Mouse (Mus musculus): Measurements from ENCODE around the gene Arfgap3.
"Not testable (repeated sequence)": the region's sequence is repeated elsewhere in the genome, so short reads cannot be mapped to it uniquely, and the experiment has no call there.

Arfgap3 gene

DNA sequence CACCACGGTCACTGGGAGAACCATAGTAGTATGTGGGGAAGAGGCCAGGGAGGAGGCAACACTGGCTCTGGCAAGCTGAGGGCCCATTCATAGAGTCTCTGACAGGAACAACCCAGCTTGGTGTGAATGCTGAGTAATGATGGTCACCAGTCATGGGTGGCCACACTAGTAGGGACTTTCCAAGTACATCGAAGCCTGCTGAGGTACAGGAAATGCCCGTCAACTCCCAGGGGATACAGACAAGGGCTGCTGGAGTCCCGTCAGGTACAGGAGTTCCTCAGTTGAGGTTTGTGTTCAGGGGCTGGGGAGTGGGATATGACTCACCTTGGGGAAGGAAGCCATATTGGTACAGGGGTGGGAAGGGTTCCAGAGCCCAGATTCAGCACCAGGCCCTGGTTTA is 54.0 kb downstream of the Arfgap3 start:
- DNase-seq (ENCODE audit: extremely low spot score, low spot score) = no peak

DNA sequence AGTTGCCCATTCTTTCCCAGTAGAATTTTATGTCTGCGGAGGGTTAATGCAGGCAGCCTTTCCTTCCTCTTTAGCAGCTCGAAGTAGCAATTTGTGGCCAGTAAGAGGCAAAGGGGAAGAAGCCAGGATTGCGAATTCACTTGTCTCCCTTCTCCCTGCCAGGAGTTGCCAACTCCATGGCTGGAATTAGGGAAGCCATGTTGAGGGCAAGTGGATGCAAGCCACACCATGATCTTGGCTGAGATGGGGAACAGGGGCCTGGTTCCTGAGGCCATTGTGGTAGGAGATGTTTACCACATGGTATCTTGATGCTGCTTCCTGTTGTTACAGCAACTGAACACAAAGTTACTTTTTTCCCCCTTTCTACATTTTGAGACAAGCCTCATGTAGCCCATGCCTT is 55.1 kb downstream of the Arfgap3 start:
- DNase-seq (ENCODE audit: extremely low spot score, low spot score) = no peak

DNA sequence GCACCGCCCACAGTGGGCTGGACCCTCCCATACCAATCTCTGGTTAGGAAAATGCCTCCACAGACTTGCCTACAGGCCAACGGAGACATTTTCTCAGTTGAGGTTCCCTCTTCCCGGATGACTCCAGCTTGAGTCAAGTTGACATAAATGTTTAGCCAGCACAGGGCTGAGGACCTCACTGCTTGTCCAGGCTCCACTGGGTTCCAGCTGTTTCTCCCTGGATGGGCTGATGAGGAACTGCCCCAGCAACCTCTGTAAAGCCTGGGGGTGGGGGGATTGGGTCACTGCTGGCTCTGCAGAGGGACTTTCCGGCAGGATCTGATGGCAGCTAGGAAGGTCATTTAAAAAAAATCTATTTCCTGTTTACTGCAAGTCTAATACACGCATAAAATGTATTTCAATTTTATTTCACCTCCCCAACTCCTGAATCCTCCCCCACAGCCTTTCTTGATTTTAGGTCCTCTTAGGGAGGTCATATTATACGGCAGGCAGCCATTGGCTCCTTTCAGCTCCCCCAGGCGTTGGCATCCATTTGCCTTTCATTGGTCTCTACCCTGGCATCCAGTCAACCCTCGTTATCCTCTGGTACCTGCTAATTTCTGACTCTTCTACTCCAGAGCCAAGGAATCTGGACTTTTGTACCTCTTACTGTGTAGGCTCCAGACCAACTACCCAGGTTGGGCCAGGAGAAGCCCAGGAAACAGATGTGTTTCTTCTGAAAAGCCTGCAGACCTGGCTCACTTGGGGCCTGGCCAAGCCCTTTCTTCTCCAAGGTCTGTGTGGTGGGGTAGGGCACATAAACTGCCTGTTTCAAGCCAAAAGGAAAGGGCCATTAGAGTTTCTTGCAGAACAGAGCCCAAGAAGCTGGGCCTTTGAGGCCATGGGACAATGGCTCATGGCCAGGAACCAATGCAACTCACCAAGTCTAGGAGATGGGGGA is 56.1 kb downstream of the Arfgap3 start:
- DNase-seq (ENCODE audit: extremely low spot score, low spot score) = no peak

DNA sequence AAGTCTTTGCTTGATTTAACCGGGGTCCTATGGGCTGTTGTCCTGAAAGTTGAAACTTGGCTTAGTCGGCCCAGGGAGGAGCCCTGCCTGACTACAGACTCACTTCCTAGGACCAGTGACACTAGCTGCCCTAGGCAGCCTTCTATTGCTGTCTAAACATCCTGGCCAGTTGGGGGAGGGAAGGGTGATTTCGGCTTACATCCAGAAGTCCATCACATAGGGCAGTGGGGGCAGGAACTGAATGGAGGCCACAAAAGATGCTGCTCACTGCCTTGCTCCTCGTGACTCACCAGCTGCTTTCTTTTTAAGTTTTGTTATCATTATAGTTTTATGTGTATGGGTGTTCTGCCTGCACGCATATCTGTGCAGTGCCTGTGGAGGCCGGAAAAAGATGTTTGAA is 56.9 kb downstream of the Arfgap3 start:
- no peak for DNase-seq (ENCODE audit: extremely low spot score, low spot score)

DNA sequence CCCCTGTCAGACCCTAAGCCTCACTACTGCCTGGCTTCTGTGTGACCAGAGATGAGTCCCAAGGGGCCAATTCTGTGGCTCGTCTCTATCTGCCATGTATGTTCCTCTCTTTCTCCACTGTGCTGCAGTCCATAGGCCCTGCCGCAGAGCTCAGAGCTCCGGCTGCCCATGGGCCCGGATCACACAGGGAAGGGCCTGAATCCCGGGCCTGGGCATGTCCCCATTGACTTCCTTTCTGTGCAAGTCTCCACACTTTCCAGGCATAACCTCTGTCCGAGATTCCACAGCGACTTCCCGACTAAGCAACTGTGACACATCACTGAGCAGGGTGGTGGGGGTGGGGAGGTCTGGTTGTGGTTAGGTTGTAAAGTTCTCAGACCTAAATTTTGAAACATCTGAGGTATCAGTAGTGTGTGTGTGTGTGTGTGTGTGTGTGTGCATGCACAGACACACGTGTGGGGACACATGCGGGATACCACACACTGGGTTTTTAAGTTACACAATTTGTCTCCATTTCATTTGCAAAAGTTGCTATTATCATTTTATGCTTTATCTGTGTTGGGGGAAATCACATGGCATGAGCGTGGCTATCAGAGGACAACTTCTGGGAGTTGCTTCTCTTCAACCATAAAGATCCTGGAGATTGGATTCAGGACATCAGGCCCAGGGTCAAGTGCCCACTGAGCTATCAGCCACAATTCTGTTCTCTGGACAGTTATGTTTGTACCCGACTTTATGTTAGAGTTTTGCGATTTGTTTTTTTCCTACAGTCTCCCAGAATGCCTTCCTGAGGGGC is 57.6 kb downstream of the Arfgap3 start:
- DNase-seq (ENCODE audit: extremely low spot score, low spot score) = no peak

DNA sequence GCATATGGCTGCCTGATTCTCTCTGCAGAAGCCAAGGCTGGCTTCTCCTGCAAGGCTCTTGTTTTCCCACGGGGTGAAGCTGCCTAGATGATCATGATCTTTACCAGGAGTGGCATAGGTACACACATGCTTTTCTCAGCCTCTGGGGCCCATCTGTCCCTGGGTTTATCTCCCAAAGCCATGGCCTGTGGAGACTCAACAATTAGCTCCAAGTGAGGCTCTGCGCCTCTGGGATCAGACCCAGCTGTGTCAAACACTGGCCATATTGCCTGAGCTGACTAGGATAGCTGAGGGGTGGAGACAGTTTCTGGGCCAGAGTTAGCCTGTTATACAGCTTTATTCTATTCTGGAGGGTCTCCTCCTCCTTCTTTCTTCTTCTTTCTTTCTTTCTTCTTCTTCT is 59.1 kb downstream of the Arfgap3 start:
- DNase-seq (ENCODE audit: extremely low spot score, low spot score) = no peak

DNA sequence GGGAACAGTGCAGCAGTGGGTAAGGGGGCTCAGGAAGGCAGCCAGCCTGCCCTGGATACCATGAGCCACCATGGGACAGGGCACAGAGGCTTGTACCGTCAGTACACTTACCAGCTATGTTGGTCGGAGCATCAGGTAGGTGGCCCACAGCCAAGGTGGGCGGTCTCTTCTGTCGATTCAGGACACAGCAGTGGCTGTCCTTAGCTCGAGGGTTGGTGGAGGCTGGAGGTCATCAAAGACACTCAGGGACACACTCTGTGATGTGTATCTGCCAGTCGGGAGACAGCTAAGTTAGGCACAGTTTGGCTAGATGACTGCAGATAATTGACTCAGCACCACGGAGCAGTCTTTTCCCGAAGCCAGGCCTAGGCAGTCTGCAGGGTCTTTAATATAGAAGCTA is 65.2 kb downstream of the Arfgap3 start:
- DNase-seq (ENCODE audit: extremely low spot score, low spot score) = no peak

DNA sequence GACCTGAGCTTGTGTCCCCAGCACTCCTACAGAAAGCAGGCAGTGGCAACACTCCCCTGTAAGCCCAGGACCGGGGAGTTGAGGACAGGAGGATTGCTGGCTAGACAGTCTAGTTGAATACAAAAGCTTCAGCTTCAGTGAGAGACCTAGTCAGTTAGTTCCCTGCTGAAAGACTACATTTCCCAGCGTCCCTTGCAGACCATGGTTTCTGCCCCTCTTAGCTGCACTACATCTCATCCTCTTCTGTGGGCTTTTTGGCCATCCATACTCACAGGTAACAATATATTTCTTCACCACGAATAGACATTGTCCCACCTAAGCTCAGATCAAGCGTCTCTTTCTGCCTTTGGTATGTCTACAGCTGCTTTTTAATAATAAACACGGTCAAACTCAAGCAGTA is 67.7 kb downstream of the Arfgap3 start:
- no peak for DNase-seq (ENCODE audit: extremely low spot score, low spot score)

DNA sequence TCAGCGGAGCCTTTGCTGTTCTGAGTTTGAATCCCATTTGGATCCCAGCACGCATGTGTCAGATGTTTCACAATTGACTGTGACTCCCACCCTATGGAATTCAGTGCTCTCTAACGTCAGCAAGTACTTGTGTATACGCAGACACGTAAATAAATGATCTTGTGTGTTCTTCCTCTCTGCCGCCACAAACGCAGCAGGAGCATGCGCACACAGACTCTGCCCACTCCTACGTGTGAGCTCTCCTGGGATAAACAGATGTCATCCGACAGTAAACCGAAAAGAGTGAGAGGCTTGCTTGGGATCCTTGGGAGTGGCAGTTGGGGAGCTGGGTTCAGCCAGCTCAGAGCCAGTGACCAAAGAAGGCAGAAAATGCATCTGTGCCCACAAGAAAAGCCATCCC is 68.7 kb downstream of the Arfgap3 start:
- DNase-seq (ENCODE audit: extremely low spot score, low spot score) = no peak

DNA sequence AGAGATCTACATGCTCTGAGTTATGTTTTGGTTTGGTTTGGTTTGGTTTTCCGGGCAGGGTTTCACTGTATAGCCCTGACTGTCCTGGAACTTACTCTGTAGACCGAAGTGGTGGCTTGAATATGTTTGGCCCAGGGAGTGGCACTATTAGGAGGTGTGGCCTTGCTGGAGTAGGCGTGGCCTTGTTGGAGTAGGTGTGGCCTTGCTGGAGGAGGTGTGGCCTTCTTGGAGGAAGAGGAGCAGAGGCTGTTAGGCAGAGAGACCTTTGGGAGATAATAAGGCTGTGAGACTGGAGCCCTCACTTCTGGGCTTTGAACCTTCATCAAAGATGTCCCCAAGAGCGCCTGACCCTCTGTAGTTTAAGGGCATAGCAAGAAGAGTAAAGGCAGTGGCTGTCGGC is 71.5 kb downstream of the Arfgap3 start:
- no peak for DNase-seq (ENCODE audit: extremely low spot score, low spot score)

DNA sequence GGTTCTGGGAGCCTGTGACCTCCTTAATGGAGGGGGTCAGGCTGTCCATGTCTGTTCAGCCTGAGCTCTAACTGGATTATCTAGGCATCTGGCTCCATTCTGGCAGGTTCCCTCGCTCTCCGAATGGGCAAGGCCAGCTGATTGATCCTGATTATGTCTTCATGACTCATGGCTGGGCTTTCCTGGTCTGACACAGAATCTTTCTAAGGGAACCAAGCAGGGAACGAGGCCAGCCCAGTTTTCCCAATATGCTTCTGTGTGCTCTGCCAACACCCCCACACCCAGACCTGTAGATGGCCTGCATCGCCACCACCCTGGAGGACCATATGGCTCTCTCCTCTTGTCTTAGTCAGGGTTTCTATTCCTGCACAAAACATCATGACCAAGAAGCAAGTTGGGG is 72.6 kb downstream of the Arfgap3 start:
- no peak for DNase-seq (ENCODE audit: extremely low spot score, low spot score)

DNA sequence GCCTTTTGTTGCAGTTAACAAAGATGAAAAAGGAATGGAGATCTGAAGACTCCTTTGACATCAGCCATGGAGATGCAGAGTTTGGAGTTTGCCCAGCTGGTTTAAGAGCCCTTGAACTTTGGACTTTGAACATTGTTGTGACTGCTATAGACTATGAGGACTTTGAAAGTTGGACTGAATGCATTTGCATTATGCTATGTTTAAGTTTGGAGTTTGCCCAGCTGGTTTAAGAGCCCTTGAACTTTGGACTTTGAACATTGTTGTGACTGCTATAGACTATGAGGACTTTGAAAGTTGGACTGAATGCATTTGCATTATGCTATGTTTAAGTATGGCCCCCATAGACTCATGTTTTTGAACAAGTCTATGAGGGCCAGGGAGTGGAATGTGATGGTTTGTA is 75.8 kb downstream of the Arfgap3 start:
- DNase-seq (ENCODE audit: extremely low spot score, low spot score) = not testable (repeated sequence)

DNA sequence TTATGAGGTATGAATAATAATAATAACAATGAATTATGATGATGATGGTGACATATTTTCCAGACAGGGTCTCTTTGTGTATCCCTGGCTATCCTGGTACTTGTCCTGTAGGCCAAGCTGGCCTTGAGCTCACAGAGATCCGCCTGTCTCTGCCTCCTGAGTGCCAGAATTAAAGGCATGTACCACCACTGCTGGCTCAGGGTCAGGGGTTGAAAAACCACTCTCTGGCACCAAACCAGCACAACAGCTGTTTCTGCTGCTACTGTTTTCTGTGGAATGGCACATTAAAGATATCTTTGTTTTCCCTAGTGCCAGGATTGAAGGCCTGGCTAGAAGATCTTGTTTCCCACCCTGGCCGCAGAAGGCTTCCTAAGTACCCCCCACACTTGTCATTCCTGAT is 77.0 kb downstream of the Arfgap3 start:
- no peak for DNase-seq (ENCODE audit: extremely low spot score, low spot score)

DNA sequence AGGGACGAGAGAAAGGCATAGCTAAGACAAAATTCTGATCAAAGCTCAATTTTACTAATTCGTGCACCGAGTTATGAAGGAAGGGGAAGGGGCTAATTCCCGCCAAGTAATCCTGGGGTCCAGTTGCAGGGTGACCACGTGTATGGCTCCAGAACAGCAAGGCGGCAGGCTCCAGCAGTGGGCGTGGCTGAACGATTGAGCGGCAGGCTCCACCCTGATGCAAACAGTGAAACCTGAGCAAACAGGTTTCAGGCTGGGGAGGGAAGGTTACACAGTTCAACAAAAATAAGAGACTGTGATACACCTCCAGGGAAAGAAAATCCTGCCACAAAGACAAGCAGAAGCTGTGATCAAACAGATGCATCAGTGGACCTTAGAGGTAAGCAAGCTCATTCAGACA is 78.8 kb downstream of the Arfgap3 start:
- DNase-seq (ENCODE audit: extremely low spot score, low spot score) = not testable (repeated sequence)

DNA sequence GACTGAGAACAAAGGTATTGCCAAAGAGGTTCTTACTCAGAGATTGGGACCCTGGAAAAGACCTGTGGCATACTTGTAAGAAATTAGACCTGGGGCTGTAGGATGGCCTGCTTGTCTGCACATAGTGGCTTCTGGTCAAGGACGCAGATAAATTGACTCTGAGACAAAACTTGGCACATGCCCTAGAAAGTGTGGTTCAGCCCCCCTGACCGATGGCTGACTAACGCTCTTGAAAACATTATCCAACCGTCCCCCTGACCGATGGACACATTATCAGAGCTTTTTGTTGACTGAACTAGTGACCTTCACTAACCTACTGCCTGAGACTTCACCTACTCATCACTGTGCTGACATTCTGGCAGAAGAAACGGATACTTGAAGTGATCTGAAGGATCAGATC is 80.1 kb downstream of the Arfgap3 start:
- DNase-seq (ENCODE audit: extremely low spot score, low spot score) = not testable (repeated sequence)

DNA sequence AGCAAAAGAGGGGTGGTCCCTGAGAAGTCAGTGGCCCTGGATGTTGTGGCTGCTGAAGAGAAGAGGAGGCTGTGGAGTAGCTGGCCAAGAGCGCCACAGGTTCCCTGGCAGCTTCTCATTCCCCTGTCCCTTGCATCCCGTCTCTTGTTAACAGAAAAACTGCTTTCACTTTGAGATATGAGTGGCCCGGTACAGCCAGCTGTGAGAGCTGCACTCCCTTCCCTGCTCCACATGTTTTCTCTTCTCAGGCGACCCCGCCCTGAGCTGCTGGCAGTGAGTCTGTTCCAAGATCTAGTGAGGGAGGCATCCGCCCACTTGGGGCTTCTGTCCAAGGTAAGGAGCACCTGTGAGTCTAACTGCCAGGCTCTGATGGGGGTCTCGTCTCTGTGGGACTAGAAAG is 81.6 kb downstream of the Arfgap3 start:
- DNase-seq (ENCODE audit: extremely low spot score, low spot score) = not testable (repeated sequence)

DNA sequence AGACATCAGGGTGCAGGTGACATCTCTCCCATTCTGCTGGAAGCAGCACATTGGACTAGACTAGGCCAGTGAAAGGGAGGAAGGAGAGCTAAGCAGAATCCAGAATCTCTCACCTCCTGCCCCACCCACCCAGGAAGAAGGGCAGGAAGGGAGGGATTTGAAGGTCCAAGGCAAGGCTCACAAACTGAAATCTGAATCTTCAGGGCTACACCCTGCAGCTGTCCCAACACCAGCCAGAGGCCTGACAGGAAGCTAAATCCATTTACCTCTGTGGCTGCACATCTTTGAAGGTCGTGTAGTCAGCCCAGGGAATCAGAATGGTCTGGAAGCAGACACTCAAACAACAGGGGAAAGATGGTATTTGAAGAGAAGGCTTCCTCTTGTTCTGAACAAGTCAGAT is 84.8 kb downstream of the Arfgap3 start:
- DNase-seq (ENCODE audit: extremely low spot score, low spot score) = no peak

DNA sequence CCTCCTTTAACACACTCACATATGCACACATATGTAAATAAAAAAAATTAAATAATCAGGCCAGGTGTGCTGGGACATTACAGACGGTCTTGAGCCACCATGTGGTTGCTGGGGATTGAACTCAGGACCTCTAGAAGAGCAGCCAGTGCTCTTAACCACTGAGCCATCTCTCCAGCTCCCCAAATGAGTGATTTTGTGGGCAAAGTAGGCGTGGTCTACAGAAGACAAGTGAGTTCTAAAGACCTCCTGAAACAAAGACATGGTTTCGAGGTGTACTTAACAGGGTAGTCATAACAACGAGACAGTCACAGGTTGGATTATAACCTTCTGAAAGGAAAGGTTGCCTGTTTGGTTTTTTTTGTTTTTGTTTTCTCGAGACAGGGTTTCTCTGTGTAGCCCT is 86.6 kb downstream of the Arfgap3 start:
- DNase-seq (ENCODE audit: extremely low spot score, low spot score) = no peak

DNA sequence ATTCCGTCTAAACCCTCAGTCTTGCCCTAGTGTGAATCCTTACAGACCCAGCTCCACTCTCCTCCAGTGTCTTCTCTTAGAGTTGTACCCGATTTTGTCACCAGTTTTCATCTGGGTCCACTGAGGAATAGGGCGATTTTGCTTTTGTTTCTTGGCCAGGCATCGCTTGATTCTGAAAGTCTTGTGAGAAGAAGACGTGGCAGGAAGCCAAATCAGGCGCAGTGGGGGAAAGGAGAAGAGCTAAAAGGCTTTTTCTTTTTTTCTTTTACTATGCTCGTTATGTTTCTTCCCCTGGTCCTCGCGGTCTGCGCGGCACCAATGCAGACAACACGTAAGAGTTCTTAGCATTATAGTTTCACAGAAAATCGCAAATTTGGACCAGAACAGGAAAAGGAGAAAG is 92.1 kb downstream of the Arfgap3 start:
- DNase-seq (ENCODE audit: extremely low spot score, low spot score) = no peak

DNA sequence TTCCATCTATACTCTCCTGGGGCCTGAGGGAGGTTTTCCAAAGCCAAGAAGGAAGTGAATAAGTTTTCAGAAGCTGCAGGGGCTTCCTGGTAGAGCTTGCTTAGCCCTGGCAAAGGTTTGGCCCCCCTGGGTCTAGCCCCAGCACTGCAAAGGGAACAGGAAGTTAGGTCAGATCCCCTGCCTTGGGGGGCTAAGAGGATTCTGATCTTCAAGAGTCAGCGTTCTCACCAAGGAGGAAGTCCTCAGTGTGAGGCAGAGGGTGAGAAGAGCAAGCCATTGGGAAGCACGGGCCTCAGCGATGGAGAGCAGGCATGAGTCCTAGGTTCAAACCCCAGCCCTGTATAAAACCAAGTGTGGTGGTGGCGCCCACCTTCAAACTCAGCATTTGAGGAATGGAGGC is 93.6 kb downstream of the Arfgap3 start:
- no peak for DNase-seq (ENCODE audit: extremely low spot score, low spot score)

DNA sequence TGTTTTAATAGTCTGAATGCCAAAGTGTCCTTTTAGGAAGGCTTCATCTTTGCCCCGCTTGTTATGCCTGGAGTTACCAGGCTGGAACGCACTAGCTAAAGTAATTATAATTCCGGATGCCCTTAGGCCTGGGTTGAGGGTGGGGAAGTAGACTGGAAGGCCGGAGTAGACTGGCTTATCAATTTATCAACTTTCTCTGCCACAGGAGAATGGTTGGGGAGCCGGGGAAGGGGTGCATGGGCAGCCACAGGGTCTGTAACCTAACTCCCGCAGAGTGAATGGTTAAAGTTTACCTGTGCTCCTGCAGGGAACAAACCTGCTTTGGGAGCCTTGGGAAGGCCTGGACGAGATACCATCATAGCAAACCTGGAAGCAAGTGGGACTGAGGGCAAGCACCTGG is 94.1 kb downstream of the Arfgap3 start:
- no peak for DNase-seq (ENCODE audit: extremely low spot score, low spot score)

DNA sequence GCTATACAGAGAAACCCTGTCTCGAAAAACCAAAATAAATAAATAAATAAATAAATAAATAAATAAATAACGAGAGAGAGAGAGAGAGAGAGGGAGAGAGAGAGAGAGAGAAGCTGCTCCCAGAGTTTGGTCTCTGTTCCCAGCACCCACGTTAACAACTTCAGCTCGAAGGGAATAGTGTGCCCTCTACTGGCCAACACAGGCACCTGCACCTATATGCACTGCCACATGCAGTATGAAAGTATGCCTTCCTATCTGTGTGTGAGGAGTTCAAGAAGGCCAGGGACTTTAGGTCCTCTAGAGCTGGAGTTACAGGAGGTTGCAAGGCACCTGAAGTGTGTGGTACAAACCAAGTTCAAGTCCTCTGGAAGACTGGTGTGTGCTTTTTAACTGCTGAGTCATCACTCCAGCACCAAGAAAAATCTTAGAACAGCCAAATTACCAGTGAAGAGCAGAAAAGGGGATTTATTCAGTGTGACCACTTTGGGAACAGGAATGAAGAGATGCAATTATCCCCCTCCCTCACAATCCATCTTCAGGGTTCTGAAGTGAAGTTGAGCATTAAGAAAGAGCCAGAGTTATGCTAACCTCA is 94.8 kb downstream of the Arfgap3 start:
- DNase-seq (ENCODE audit: extremely low spot score, low spot score) = no peak

Data from neural tube, embryonic 10.5 days (tissue).